Mouse (Mus musculus): ENCODE measurements around the gene Clec2l. TPM values are rescaled to one million over a fixed set of nuclear protein-coding genes. Genes with fewer than 3 reads are reported as not detected.

Gene Clec2l
- total RNA-seq (2014; rRNA removed), result not detected in 2 replicates
- not detected in 2 replicates for polyA plus RNA-seq (2012; rRNA removed)

- DNase-seq (ENCODE audit: extremely low read depth, low read depth, low spot score), result no peak
- H3K27me3 ChIP-seq (ENCODE audit: control insufficient read depth, insufficient read depth, low read length), result peaks cover 15% of the 10 kb centered on the region
- WGBS, result 4% methylated on average over 66 of the region's 84 CpGs
- TF ChIP-seq POLR2A (IDR thresholded peaks at IDR 0.05; ENCODE audit: extremely low read depth, insufficient read depth, low read length) (no peak), CTCF (IDR thresholded peaks at IDR 0.05; ENCODE audit: low read depth, low read length) (no peak)
- H3K36me3 ChIP-seq (ENCODE audit: control insufficient read depth, insufficient read depth, low read length), result no peaks in the 10 kb centered on the region
- H3K27ac ChIP-seq (replicated peaks; ENCODE audit: insufficient read depth, low read depth, low read length), result no peak within 1 kb of the TSS
- H3K4me3 ChIP-seq (ENCODE audit: insufficient read depth, low read depth, low read length), result no peak within 1 kb of the TSS; the same call in 1 of the 2 replicates
- H3K79me2 ChIP-seq (ENCODE audit: control insufficient read depth, insufficient read depth, low read length), result no peaks in the 10 kb centered on the region
- no peak within 1 kb of the TSS for H3K9ac ChIP-seq (ENCODE audit: low read depth, low read length)
- no peaks in the 10 kb centered on the region for H3K4me1 ChIP-seq (ENCODE audit: control insufficient read depth, insufficient read depth, low read length)
Observed at GRCm38 (mm10) chr6:38662714-38663615, at the start of gene Clec2l. Gene Clec2l (plus strand): TSS chr6:38663069.

GRCm38 (mm10) chr6:38622406-38622805, 40.5 kb upstream of the Clec2l start:
- TF ChIP-seq POLR2A (IDR thresholded peaks at IDR 0.05; ENCODE audit: extremely low read depth, insufficient read depth, low read length) (no peak), CTCF (IDR thresholded peaks at IDR 0.05; ENCODE audit: low read depth, low read length) (no peak)
- no peak overlapping the region for H3K9ac ChIP-seq (ENCODE audit: low read depth, low read length)
- H3K4me3 ChIP-seq (ENCODE audit: insufficient read depth, low read depth, low read length), result no peak overlapping the region
- no peak for DNase-seq (ENCODE audit: extremely low read depth, low read depth, low spot score)
- H3K27ac ChIP-seq (replicated peaks; ENCODE audit: insufficient read depth, low read depth, low read length), result no peak overlapping the region
- no peaks in the 10 kb centered on the region for H3K4me1 ChIP-seq (ENCODE audit: control insufficient read depth, insufficient read depth, low read length)
- WGBS, result 97% methylated on average over 1 of the region's 1 CpGs
- no peaks in the 10 kb centered on the region for H3K79me2 ChIP-seq (ENCODE audit: control insufficient read depth, insufficient read depth, low read length)
- H3K27me3 ChIP-seq (ENCODE audit: control insufficient read depth, insufficient read depth, low read length), result no peaks in the 10 kb centered on the region
- peaks cover 13% of the 10 kb centered on the region; the same call in 1 of the 2 replicates for H3K36me3 ChIP-seq (ENCODE audit: control insufficient read depth, insufficient read depth, low read length)

- no peak overlapping the region for H3K27ac ChIP-seq (replicated peaks; ENCODE audit: insufficient read depth, low read depth, low read length)
Observed at GRCm38 (mm10) chr6:38623457-38623856, 39.4 kb upstream of the Clec2l start.

GRCm38 (mm10) chr6:38624439-38624838, 38.4 kb upstream of the Clec2l start:
- H3K79me2 ChIP-seq (ENCODE audit: control insufficient read depth, insufficient read depth, low read length), result no peaks in the 10 kb centered on the region
- no peak overlapping the region for H3K4me3 ChIP-seq (ENCODE audit: insufficient read depth, low read depth, low read length)
- 57% methylated on average over 1 of the region's 1 CpGs for WGBS
- H3K4me1 ChIP-seq (ENCODE audit: control insufficient read depth, insufficient read depth, low read length), result no peaks in the 10 kb centered on the region
- no peak overlapping the region for H3K9ac ChIP-seq (ENCODE audit: low read depth, low read length)
- no peak for DNase-seq (ENCODE audit: extremely low read depth, low read depth, low spot score)
- H3K36me3 ChIP-seq (ENCODE audit: control insufficient read depth, insufficient read depth, low read length), result peaks cover 1% of the 10 kb centered on the region; the same call in 1 of the 2 replicates
- H3K27me3 ChIP-seq (ENCODE audit: control insufficient read depth, insufficient read depth, low read length), result no peaks in the 10 kb centered on the region
- H3K27ac ChIP-seq (replicated peaks; ENCODE audit: insufficient read depth, low read depth, low read length), result no peak overlapping the region
- TF ChIP-seq CTCF (IDR thresholded peaks at IDR 0.05; ENCODE audit: low read depth, low read length) (no peak), POLR2A (IDR thresholded peaks at IDR 0.05; ENCODE audit: extremely low read depth, insufficient read depth, low read length) (no peak)

More at GRCm38 (mm10) chr6:38623457-38623856, 39.4 kb upstream of the Clec2l start:
- no peaks in the 10 kb centered on the region for H3K79me2 ChIP-seq (ENCODE audit: control insufficient read depth, insufficient read depth, low read length)
- 87% methylated on average over 2 of the region's 2 CpGs for WGBS
- no peak overlapping the region for H3K9ac ChIP-seq (ENCODE audit: low read depth, low read length)
- DNase-seq (ENCODE audit: extremely low read depth, low read depth, low spot score), result peak; percentile 21
- no peak for TF ChIP-seq POLR2A (IDR thresholded peaks at IDR 0.05; ENCODE audit: extremely low read depth, insufficient read depth, low read length)
- TF ChIP-seq CTCF (IDR thresholded peaks at IDR 0.05; ENCODE audit: low read depth, low read length), result no peak
- H3K4me3 ChIP-seq (ENCODE audit: insufficient read depth, low read depth, low read length), result no peak overlapping the region
- H3K27me3 ChIP-seq (ENCODE audit: control insufficient read depth, insufficient read depth, low read length), result no peaks in the 10 kb centered on the region
- no peaks in the 10 kb centered on the region for H3K4me1 ChIP-seq (ENCODE audit: control insufficient read depth, insufficient read depth, low read length)
- H3K36me3 ChIP-seq (ENCODE audit: control insufficient read depth, insufficient read depth, low read length), result peaks cover 5% of the 10 kb centered on the region; the same call in 1 of the 2 replicates

- DNase-seq (ENCODE audit: extremely low read depth, low read depth, low spot score), result no peak
- H3K4me3 ChIP-seq (ENCODE audit: insufficient read depth, low read depth, low read length), result no peak overlapping the region
- no peaks in the 10 kb centered on the region for H3K27me3 ChIP-seq (ENCODE audit: control insufficient read depth, insufficient read depth, low read length)
- 89% methylated on average over 5 of the region's 5 CpGs for WGBS
- no peaks in the 10 kb centered on the region for H3K4me1 ChIP-seq (ENCODE audit: control insufficient read depth, insufficient read depth, low read length)
- H3K9ac ChIP-seq (ENCODE audit: low read depth, low read length), result no peak overlapping the region
- TF ChIP-seq CTCF (IDR thresholded peaks at IDR 0.05; ENCODE audit: low read depth, low read length) (no peak), POLR2A (IDR thresholded peaks at IDR 0.05; ENCODE audit: extremely low read depth, insufficient read depth, low read length) (no peak)
- H3K36me3 ChIP-seq (ENCODE audit: control insufficient read depth, insufficient read depth, low read length), result no peaks in the 10 kb centered on the region
- H3K27ac ChIP-seq (replicated peaks; ENCODE audit: insufficient read depth, low read depth, low read length), result no peak overlapping the region
- no peaks in the 10 kb centered on the region for H3K79me2 ChIP-seq (ENCODE audit: control insufficient read depth, insufficient read depth, low read length)
Observed at GRCm38 (mm10) chr6:38626086-38626485, 36.8 kb upstream of the Clec2l start.

DNA sequence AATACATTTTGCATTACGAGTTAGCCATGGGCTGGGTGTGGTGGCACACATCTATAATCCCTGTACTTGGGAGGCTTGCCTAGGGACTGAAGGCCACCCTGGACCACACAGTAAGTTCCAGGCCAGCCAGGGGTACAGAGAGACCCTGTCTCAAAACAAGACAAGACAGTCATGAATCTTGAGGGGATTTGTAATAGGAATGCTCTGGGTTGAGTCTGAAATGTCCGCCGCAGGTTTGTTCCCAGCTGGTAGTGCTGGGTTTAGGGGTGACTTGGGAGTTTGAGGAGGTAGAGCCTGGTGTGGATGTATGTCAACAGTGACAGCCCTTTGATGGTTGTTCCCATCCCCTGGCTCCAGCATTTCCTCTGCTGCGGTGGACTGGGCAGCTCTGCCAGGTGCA, 35.8 kb upstream of the Clec2l start:
- Histone ChIP-seq H3K79me2 (ENCODE audit: control insufficient read depth, insufficient read depth, low read length) (no peaks in the 10 kb centered on the region), H3K27me3 (ENCODE audit: control insufficient read depth, insufficient read depth, low read length) (no peaks in the 10 kb centered on the region), H3K27ac (replicated peaks; ENCODE audit: insufficient read depth, low read depth, low read length) (no peak overlapping the region), H3K4me1 (ENCODE audit: control insufficient read depth, insufficient read depth, low read length) (no peaks in the 10 kb centered on the region), H3K4me3 (ENCODE audit: insufficient read depth, low read depth, low read length) (no peak overlapping the region), H3K9ac (ENCODE audit: low read depth, low read length) (no peak overlapping the region), H3K36me3 (ENCODE audit: control insufficient read depth, insufficient read depth, low read length) (no peaks in the 10 kb centered on the region)
- TF ChIP-seq CTCF (IDR thresholded peaks at IDR 0.05; ENCODE audit: low read depth, low read length) (no peak), POLR2A (IDR thresholded peaks at IDR 0.05; ENCODE audit: extremely low read depth, insufficient read depth, low read length) (no peak)
- 97% methylated on average over 4 of the region's 4 CpGs for WGBS
- no peak for DNase-seq (ENCODE audit: extremely low read depth, low read depth, low spot score)

All from liver, adult 2 months (tissue).